Mouse (Mus musculus) neural tube, embryonic 11.5 days (tissue): ENCODE results near the gene Pde4b. TPM values are rescaled to one million over a fixed set of nuclear protein-coding genes. Genes with fewer than 3 reads are reported as not detected.

ENCODE experiments used
- ATAC-seq: fragments of 200-750 bp; cut with Nextera tagmentation; 2 replicates; pipeline ENCODE4 v1.8.0; 2017; ENCODE audit warnings: moderate number of reproducible peaks, mild to moderate bottlenecking, moderate TSS enrichment, moderate library complexity; ENCODE audit not compliant: insufficient read depth, low FRiP score, low TSS enrichment
- DNase-seq: peaks from one replicate; pipeline ENCODE4 v3.0.0-alpha.2; 2015; ENCODE audit warnings: low spot score
- H3K27ac ChIP-seq: fragments of 300-500 bp; sonication (generic); 2 replicates; pipeline ENCODE4 v1.5.1; 2014; ENCODE audit warnings: low read depth, mild to moderate bottlenecking, low read length
- H3K27me3 ChIP-seq: fragments of 300-500 bp; sonication (generic); 2 replicates; pipeline ENCODE4 v1.6.1; 2014; ENCODE audit warnings: mild to moderate bottlenecking, low read length, mixed read lengths; ENCODE audit not compliant: control insufficient read depth, insufficient read depth
- H3K36me3 ChIP-seq: fragments of 300-500 bp; sonication (generic); 2 replicates; pipeline ENCODE4 v1.6.1; 2014; ENCODE audit warnings: mild to moderate bottlenecking, low read length, moderate library complexity, mixed read lengths; ENCODE audit not compliant: control insufficient read depth, insufficient read depth
- H3K4me1 ChIP-seq: fragments of 300-500 bp; sonication (generic); 2 replicates; pipeline ENCODE4 v1.6.1; 2014; ENCODE audit warnings: low read length, mixed read lengths; ENCODE audit not compliant: control insufficient read depth, insufficient read depth
- H3K4me2 ChIP-seq: fragments of 300-500 bp; sonication (generic); 2 replicates; pipeline ENCODE4 v1.6.1; 2014; ENCODE audit warnings: low read depth, mild to moderate bottlenecking, moderate library complexity
- H3K4me3 ChIP-seq: fragments of 300-500 bp; sonication (generic); 2 replicates; pipeline ENCODE4 v1.5.1; 2014; ENCODE audit warnings: low read depth, low read length
- H3K9ac ChIP-seq: fragments of 300-500 bp; sonication (generic); 2 replicates; pipeline ENCODE4 v1.6.1; 2014; ENCODE audit warnings: mild to moderate bottlenecking, low read length
- H3K9me3 ChIP-seq: fragments of 300-500 bp; sonication (generic); 2 replicates; pipeline ENCODE4 v1.6.1; 2016; ENCODE audit warnings: low read length; ENCODE audit not compliant: control insufficient read depth
- WGBS: fragments of 180-500 bp; shearing (Covaris S2); extraction: QIAGEN DNeasy Blood & Tissue Kit; methylation state at CpG from one replicate; pipeline ENCODE4 v1.1.7; 2014; 5-methylcytosine and 5-hydroxymethylcytosine counted together
- polyA plus RNA-seq: library from polyadenylated mRNA; unstranded; fragments of >200 nt; fragmentation: Nextera tagmentation; extraction: Ambion mirVana; gene quantifications from 2 replicates; pipeline ENCODE4 v1.2.1, GENCODE M21; 2014

Pde4b gene
- polyA plus RNA-seq, 1 experiment from 2014 or later = 15.7 TPM

DNA sequence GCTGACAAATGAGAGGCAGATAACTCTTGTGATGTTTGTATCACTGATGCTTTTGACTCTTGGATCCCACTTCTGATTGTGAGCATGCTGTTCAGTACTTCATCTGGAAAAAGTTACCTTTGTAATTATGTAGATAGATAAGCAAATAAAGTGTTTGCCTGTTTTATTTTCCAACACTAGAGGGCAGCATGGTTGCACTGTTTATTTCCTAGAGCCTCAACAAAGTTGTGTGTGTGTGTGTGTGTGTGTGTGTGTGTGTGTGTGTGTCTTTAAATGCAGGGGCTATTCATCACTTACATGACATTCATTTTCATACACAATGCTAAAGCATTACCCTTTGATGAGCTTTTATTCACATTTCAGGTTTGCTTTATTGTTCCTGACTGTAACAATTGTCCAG lies 139.4 kb downstream of the Pde4b start:
- no peak overlapping the region for H3K4me3 ChIP-seq
- no peak overlapping the region for H3K27ac ChIP-seq
- H3K4me2 ChIP-seq = no peak overlapping the region
- H3K9me3 ChIP-seq = no peaks in the 10 kb centered on the region
- no peak; the same call in 1 of the 2 replicates for ATAC-seq
- no peaks in the 10 kb centered on the region for H3K27me3 ChIP-seq
- peak; percentile 13 for DNase-seq
- no peaks in the 10 kb centered on the region for H3K4me1 ChIP-seq
- no peak overlapping the region for H3K9ac ChIP-seq
- no peaks in the 10 kb centered on the region for H3K36me3 ChIP-seq

DNA sequence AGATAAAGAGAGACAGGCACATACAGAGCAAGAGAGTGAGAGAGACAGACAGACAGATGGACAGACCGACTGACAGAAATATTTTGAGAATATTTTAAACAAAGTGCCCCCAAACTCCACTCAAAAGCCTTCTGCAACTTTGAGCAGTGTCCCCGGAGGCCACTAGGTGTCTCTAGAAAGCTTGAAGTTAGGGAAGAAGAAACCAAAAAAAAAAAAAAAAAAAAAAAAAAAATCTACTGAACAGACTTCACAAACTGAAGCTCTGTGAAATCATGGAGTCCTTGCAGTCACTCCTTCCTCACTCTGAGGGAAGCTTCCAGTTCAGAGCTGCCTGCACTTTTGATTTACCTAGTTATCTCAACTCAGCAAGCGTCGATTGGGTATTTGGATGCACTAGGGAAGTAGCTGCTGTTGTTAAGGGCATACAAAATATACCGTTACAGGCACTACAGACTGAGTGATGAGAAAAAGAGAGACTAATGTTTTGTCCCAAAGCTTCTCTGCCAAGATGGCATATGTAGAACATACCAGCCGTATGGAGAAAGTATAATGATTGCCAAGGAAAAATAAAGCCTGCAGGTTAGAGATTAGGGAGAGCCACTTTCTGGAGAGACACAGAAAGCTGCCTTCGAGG lies 141.7 kb downstream of the Pde4b start:
- ATAC-seq (no peak), DNase-seq (peak; percentile 53)
- 67% methylated on average over 7 of the region's 7 CpGs for WGBS
- H3K27me3 ChIP-seq = no peaks in the 10 kb centered on the region
- H3K9me3 ChIP-seq = no peaks in the 10 kb centered on the region
- H3K27ac ChIP-seq = no peak overlapping the region
- H3K9ac ChIP-seq = no peak overlapping the region
- H3K4me2 ChIP-seq = no peak overlapping the region
- H3K36me3 ChIP-seq = no peaks in the 10 kb centered on the region
- no peaks in the 10 kb centered on the region for H3K4me1 ChIP-seq
- no peak overlapping the region for H3K4me3 ChIP-seq

DNA sequence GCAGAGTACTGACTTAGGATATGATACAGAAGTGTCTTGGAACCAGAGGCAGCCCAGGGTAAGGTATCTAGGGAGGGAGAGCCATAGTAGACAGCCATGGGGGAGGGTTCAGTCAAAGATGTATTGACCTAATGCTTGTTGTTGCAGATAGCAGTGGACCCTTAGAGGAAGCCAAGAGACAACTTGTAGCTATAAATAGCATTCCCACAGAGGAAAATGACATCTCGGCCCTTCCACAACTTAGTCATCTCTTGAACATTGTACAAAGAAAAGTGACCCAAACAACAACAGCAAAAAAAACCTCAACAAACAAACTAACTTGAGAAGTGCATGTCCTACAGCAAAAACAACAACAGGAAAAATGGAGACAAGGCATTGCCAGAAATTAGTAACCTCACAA lies 143.6 kb downstream of the Pde4b start:
- H3K36me3 ChIP-seq = no peaks in the 10 kb centered on the region
- 96% methylated on average over 1 of the region's 1 CpGs for WGBS
- no peaks in the 10 kb centered on the region for H3K27me3 ChIP-seq
- H3K4me1 ChIP-seq = no peaks in the 10 kb centered on the region
- H3K27ac ChIP-seq = no peak overlapping the region
- H3K9me3 ChIP-seq = no peaks in the 10 kb centered on the region
- no peak overlapping the region for H3K4me3 ChIP-seq
- DNase-seq (no peak), ATAC-seq (no peak)
- H3K4me2 ChIP-seq = no peak overlapping the region
- H3K9ac ChIP-seq = no peak overlapping the region

DNA sequence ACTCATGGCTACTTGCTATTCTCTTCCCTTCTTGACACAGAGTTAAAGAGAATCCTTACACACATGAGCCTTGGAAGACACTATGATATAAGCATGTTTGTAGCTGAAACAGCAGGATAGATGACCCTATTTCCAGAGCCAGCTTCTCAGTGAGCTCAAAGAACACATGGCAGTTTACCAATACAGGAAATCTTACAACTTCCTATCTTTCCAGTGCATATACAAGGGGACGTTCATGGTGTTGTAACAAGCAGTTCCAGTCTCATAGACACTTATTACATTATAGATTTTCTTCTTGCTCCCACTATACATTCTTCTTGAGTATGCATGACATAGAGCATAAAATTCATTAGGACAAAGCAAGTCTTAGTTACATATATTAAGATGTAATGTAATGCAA lies 146.3 kb downstream of the Pde4b start:
- Histone ChIP-seq H3K4me1 (no peaks in the 10 kb centered on the region), H3K4me3 (no peak overlapping the region), H3K4me2 (no peak overlapping the region), H3K9me3 (no peaks in the 10 kb centered on the region), H3K36me3 (no peaks in the 10 kb centered on the region), H3K27me3 (no peaks in the 10 kb centered on the region), H3K27ac (no peak overlapping the region), H3K9ac (no peak overlapping the region)
- 88% methylated on average over 1 of the region's 1 CpGs for WGBS
- DNase-seq (no peak), ATAC-seq (no peak)

DNA sequence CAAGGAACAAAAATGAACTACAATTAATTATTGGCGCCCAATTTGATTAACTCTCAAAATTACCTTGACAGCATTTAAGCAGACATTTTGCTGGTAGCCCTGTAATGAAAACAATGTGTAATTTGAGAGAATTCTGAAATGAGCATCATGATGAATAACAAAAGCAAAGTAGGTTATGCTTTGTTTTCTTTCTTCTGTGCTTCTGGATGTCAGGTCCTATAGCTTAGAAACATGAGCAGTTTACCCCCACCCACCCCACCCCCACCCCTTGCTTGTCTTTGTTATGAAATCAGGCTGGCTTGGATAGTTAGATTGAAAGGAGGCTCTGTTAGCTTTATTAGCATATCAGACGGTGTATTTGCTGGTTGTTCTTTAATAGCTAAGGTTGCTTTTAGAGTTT lies 147.8 kb downstream of the Pde4b start:
- Histone ChIP-seq H3K4me2 (no peak overlapping the region), H3K36me3 (no peaks in the 10 kb centered on the region), H3K27ac (no peak overlapping the region), H3K9ac (no peak overlapping the region), H3K27me3 (no peaks in the 10 kb centered on the region), H3K4me3 (no peak overlapping the region), H3K9me3 (no peaks in the 10 kb centered on the region), H3K4me1 (peaks cover 3% of the 10 kb centered on the region; the same call in 1 of the 2 replicates)
- DNase-seq (no peak), ATAC-seq (no peak)
- 45% methylated on average over 2 of the region's 2 CpGs for WGBS

DNA sequence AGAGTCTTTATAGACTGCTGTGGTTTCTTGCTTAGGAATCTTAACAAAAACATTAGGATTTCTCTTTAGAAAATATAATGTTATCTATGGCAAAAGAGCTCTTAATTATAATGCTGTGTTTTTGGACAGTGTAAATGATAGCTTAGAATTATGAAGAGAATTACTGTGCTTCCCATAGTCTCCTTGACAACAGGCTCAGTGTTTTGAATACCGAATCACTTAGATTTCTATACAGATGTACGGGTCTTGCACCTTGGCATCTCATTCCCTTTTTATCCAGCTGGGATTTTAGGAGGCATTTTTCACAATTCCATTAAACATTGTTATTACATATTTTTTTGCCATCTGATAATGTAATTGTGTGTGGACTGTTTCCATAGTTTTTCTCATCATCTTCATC lies 151.8 kb downstream of the Pde4b start:
- ATAC-seq (no peak), DNase-seq (no peak)
- no peak overlapping the region for H3K4me2 ChIP-seq
- no peak overlapping the region for H3K27ac ChIP-seq
- H3K9ac ChIP-seq = no peak overlapping the region
- H3K36me3 ChIP-seq = no peaks in the 10 kb centered on the region
- H3K4me1 ChIP-seq = peaks cover 5% of the 10 kb centered on the region; the same call in 1 of the 2 replicates
- 71% methylated on average over 2 of the region's 2 CpGs for WGBS
- H3K4me3 ChIP-seq = no peak overlapping the region
- H3K9me3 ChIP-seq = no peaks in the 10 kb centered on the region
- H3K27me3 ChIP-seq = no peaks in the 10 kb centered on the region

DNA sequence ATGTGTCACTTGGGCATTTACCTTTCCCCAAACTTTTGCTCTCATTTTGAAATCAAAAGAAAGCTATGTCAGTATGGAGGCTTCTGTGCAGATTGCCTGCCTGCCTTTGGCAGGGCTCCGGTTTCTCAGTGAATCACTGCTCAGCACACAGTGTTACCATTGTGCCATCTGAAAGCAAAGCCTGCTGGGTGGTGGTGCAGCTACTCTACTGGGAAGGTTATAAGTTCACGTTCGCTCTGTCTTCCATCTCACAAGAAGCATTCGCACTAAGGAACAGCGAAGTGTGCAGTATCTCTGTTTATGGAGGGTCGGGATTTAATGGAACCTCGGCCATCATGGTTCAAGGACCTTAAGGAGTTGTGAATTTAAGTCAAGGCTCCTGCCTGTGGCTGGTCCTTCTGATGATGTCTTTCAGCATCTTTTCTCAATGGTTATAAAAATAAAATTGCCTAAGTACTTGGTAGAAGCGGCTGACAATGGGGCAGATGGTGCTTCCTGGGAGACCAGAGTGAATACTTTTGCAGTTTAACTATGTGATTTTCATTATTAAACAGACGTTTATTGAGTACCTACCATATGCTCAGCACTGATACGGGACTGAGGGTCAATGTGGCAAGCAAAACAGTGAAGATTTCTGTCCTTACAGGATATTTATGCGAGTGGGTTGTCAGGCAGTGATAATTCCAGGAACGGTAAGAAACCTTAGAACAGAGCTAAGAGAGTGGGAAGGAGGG lies 152.5 kb downstream of the Pde4b start:
- H3K4me1 ChIP-seq = peaks cover 5% of the 10 kb centered on the region; the same call in 1 of the 2 replicates
- ATAC-seq (peak; percentile 87), DNase-seq (peak; percentile 31)
- no peaks in the 10 kb centered on the region for H3K36me3 ChIP-seq
- H3K4me2 ChIP-seq = no peak overlapping the region
- 0 out of 2 replicates have a peak overlapping the region, but pooled peaks have one; percentile 44 for H3K27ac ChIP-seq
- H3K4me3 ChIP-seq = no peak overlapping the region
- WGBS = 45% methylated on average over 12 of the region's 12 CpGs
- no peak overlapping the region for H3K9ac ChIP-seq
- H3K27me3 ChIP-seq = no peaks in the 10 kb centered on the region
- no peaks in the 10 kb centered on the region for H3K9me3 ChIP-seq

DNA sequence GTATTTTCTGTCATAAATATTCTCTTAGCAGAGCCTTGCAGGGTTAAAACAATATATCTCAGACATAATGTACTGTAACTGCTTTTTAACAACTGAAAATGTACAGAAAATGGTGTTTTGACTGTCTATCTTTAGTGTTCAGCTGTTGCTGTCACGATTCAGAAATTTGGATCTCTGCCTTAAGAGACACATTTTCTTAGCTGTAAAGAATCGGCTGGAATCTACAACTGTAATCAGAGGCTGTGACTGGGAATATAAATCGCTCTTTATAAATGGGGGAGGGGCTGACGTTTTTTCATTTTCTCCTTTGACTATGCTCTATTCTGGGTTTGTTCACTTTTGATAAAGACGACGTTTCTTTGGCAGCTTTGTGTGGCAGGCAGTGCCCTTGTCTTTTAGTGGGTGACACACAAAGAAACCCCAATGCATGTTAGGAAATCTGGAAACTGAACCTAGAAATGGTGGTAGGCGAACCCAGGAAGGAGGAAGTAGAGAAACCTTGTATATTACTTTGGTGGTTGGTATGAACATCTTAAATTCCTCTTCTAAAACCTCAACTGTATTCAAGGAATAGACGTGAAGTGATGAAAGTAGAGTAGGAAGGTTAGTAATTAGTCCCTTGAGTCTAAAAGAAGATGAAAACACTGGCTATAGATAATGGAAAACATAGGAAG lies 153.5 kb downstream of the Pde4b start:
- H3K4me1 ChIP-seq = peaks cover 5% of the 10 kb centered on the region; the same call in 1 of the 2 replicates
- DNase-seq = no peak
- H3K9me3 ChIP-seq = no peaks in the 10 kb centered on the region
- no peak for ATAC-seq
- 82% methylated on average over 8 of the region's 8 CpGs for WGBS
- H3K9ac ChIP-seq = no peak overlapping the region
- H3K36me3 ChIP-seq = no peaks in the 10 kb centered on the region
- H3K27ac ChIP-seq = no peak overlapping the region
- no peak overlapping the region for H3K4me3 ChIP-seq
- H3K4me2 ChIP-seq = no peak overlapping the region
- H3K27me3 ChIP-seq = no peaks in the 10 kb centered on the region
